Mouse (Mus musculus) ES-CJ7 (cell line): ENCODE data around the gene Tmem151b.

Experiments used
- DNase-seq: peaks from one replicate; pipeline ENCODE4 v3.0.0; 2011; ENCODE audit warnings: low read depth, low spot score

Tmem151b gene

DNA sequence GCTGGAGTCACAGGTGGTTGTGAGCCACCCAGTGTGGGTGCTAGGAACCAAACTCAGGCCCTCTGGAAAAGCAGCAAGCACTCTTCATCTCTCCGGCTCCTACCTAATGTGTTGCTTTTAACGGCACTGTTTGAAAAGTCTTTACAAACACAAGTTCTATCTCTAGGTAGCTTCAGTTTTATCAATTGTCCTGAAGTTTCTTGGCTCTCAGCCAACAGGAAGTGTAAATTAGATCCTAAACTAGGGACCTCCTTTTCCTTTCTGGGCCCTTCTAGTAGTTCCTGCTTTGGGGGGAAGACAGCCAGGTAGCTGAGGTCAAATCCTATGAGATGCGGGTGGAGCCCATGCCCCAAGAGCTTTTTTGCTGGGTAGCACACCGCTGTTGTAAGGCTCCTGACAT lies 38.6 kb downstream of the Tmem151b start:
- DNase-seq, result no peak

DNA sequence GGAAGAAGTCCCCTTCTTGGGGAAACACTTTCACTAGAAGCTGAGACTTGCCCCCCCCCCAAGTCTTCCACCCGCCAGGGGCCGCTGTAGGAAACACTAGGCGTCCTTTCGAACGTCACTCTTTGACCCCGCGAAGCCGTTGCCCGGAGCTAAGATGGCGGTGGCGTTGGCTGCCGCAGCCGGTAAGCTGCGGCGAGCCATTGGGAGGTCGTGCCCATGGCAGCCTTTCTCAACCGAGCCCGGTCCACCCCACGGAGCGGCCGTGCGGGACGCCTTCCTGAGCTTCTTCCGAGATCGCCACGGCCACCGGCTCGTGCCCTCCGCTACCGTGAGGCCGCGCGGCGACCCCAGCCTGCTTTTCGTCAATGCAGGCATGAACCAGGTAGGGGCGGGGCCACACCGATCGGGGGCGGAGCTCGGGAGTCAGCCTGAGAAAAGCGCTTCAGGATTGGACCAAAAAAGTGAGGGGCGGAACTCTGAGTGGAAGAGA lies 42.7 kb downstream of the Tmem151b start, which contains the start of gene Aars2:
Gene Aars2, plus strand, starts transcription at position 142 of the 490 bp plus-strand sequence.
- DNase-seq, result peak; percentile 94

DNA sequence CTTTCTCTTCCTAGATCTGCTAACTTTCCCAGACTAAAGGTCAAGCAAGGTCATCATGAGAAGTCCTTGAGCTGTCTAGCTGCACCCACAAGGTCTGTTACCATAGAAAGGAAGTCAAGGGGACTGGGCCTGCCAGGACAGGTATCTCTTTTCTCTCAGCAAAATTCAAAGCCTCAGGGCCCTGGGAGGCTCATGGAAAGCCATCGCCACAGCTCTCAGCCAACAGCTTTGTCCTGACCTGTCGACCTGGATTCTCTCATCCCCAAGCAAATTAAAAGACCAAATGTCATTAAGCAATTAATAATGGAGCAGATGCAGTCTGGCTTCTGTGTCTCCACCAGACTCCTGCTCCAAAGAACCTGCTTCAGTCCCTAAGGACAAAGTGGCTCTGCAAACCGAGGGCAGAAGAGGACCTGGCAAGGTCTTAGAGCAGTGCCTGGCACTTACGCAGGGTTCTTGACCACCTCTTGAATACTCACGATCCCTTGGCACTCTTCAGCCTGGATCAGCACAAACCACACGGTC lies 43.5 kb downstream of the Tmem151b start:
- DNase-seq, result no peak

GRCm38 (mm10) chr17:45503301-45503973 lies 46.0 kb downstream of the Tmem151b start:
- no peak for DNase-seq

DNA sequence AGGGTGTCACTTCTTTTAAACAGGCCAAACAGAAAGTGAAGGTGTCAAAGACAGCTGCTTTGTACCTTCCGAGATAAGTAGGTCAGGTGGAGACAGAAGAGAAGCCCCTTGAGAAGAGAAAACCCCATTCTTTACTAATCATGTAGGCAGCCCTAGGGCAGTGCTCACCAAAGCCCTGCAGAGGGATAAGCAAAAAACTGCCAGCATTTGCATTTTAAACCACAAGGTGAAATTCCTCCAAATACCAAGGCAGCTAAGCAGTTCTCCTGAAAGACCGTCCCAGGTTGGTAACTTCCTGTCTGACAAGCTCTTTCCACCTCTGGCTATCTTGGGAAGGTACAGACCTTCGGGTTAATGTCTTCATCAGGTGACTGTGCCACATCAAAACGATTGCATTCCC lies 47.2 kb downstream of the Tmem151b start:
- peak; percentile 36 for DNase-seq

- peak; percentile 24 for DNase-seq
Measured at GRCm38 (mm10) chr17:45500981-45501380, 48.5 kb downstream of the Tmem151b start.

- peak; percentile 33 for DNase-seq
Measured at GRCm38 (mm10) chr17:45499516-45499915, 50.0 kb downstream of the Tmem151b start.

- no peak for DNase-seq
Measured at GRCm38 (mm10) chr17:45498397-45498796, 51.1 kb downstream of the Tmem151b start.

- peak; percentile 95 for DNase-seq
Measured at GRCm38 (mm10) chr17:45495398-45495797, 54.1 kb downstream of the Tmem151b start.
